Mouse (Mus musculus): ENCODE results near the gene Mvb12a. TPM values are rescaled to one million over a fixed set of nuclear protein-coding genes. Genes with fewer than 3 reads are reported as not detected.

Mvb12a gene
- polyA plus RNA-seq, 1 experiment, result 182 TPM

DNA sequence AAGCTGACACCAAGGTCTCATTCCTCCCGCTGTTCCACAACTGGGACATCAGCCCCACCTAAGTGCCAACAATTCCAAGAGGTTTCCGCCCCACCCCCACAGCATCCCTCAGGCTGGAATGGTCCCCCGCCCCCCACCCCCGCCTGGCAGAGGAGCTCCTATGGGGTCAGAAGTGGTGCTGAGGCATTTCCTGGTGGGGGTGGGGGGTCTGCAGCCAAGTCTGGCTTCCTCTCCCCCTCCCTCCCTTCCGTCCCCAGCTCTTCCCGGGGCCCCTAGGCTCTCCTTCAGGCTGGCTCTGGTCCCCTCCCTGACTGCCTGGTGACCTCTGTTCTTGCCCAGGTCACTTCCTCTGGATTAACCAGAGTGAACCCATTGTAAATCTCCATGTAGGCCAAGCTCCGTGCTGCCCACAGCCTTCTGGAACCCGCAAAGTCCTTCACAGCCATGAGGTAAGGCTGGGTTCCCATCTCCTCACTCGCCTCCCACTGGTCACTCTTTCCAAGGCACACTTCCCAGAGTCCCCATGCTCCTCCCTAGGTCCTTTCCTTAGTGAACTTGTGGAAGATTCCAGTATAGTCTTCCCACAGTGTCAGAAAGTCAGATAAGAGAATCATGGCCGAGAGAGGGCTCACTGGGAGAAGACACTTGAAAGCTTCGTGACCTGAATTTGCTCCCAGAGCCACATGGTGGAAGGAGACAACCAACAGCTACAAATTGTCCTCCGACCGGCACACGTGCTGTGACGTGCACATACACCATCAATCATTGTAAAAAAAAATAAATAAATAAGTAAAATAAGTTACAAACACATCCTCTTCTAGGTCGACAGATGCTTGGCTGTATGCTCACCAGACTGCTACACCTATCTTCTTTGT lies 43.7 kb upstream of the Mvb12a start:
- H3K4me3 ChIP-seq (ENCODE audit: control insufficient read depth, insufficient read depth, low read length), result no peak overlapping the region
- DNase-seq, result no peak
- H3K4me1 ChIP-seq (replicated peaks; ENCODE audit: control insufficient read depth, insufficient read depth, low read length), result no peaks in the 10 kb centered on the region
- WGBS, result 76% methylated on average over 16 of the region's 16 CpGs
- TF ChIP-seq CTCF (IDR thresholded peaks at IDR 0.05; ENCODE audit: borderline replicate concordance, control insufficient read depth, extremely low read depth, insufficient read depth, low read length, poor library complexity), result no peak
- no peaks in the 10 kb centered on the region for H3K36me3 ChIP-seq (ENCODE audit: control insufficient read depth, insufficient read depth, low read length)
- H3K27ac ChIP-seq (ENCODE audit: control insufficient read depth, insufficient read depth, low read length), result no peak overlapping the region
- H3K27me3 ChIP-seq (ENCODE audit: control insufficient read depth, insufficient read depth, low read length), result no peaks in the 10 kb centered on the region

DNA sequence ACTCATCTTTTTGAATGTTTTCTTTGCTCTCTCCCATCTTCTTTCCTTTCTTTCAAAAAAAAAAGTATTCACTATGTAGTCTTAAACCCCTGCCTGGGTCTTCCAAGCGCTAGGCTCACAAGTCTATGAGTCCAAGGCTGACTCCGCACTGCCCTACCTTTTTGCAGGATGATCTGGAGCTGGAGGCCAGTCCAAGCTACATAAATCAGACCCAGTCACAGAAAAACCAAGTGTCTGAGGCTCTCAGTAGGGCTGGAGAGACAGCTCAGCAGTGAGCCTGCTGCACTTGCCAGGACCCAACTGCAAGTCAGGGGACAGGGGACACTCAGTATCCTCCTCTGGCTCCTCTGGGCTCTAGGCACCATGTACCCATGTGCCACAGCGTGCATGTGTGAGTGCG lies 38.4 kb upstream of the Mvb12a start:
- 94% methylated on average over 4 of the region's 4 CpGs for WGBS
- no peak for DNase-seq
- H3K4me1 ChIP-seq (replicated peaks; ENCODE audit: control insufficient read depth, insufficient read depth, low read length), result peaks cover 8% of the 10 kb centered on the region
- H3K27ac ChIP-seq (ENCODE audit: control insufficient read depth, insufficient read depth, low read length), result no peak overlapping the region
- no peaks in the 10 kb centered on the region for H3K27me3 ChIP-seq (ENCODE audit: control insufficient read depth, insufficient read depth, low read length)
- TF ChIP-seq CTCF (IDR thresholded peaks at IDR 0.05; ENCODE audit: borderline replicate concordance, control insufficient read depth, extremely low read depth, insufficient read depth, low read length, poor library complexity), result no peak
- TF ChIP-seq POLR2A (IDR thresholded peaks at IDR 0.05; ENCODE audit: control insufficient read depth, extremely low read depth, insufficient read depth, low read length, poor library complexity), result no peak
- no peak overlapping the region for H3K4me3 ChIP-seq (ENCODE audit: control insufficient read depth, insufficient read depth, low read length)
- no peaks in the 10 kb centered on the region for H3K36me3 ChIP-seq (ENCODE audit: control insufficient read depth, insufficient read depth, low read length)

DNA sequence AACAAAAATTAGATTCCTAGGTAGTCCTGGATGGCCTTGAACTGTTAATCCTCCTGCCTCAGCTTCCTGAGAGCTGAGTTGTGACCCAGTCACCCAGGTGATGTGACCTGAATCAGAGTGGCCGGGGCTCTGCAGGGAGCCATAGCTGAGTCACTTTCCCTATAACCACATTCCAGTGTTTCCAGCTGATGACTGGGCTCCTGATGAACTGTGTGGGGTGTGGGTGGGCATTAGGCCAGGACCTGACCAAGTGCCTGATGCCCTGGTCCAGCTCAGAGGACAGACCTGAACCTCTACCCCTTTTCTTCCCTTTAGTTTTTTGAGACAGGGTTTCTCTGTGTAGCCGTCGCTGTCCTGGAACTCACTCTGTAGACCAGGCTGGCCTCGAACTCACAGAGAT lies 37.4 kb upstream of the Mvb12a start:
- no peak for TF ChIP-seq CTCF (IDR thresholded peaks at IDR 0.05; ENCODE audit: borderline replicate concordance, control insufficient read depth, extremely low read depth, insufficient read depth, low read length, poor library complexity)
- no peak for TF ChIP-seq POLR2A (IDR thresholded peaks at IDR 0.05; ENCODE audit: control insufficient read depth, extremely low read depth, insufficient read depth, low read length, poor library complexity)
- no peaks in the 10 kb centered on the region for H3K36me3 ChIP-seq (ENCODE audit: control insufficient read depth, insufficient read depth, low read length)
- no peaks in the 10 kb centered on the region for H3K27me3 ChIP-seq (ENCODE audit: control insufficient read depth, insufficient read depth, low read length)
- H3K4me3 ChIP-seq (ENCODE audit: control insufficient read depth, insufficient read depth, low read length), result no peak overlapping the region
- H3K4me1 ChIP-seq (replicated peaks; ENCODE audit: control insufficient read depth, insufficient read depth, low read length), result peaks cover 8% of the 10 kb centered on the region
- no peak for DNase-seq
- WGBS, result 92% methylated on average over 4 of the region's 4 CpGs
- no peak overlapping the region for H3K27ac ChIP-seq (ENCODE audit: control insufficient read depth, insufficient read depth, low read length)

DNA sequence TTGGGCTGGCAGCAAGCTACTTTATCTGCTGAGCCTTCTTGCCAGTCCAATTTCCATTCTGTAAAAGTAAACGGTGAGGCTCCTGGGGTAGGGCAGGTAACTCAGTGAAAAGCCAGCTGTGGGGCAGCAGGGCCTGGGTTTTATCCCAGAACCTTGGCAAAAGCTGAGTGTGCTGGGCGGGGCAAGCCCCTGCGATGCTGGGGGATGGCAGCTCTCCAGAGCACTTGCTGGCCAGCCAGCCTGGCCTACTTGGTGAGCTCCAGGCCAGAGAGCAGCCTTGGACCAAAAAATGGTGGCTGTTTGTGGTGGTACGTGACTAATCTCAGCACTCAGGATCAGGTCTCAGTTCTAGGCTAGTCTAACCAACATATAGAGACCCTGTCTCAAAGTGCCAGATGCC lies 36.7 kb upstream of the Mvb12a start:
- Histone ChIP-seq H3K27ac (ENCODE audit: control insufficient read depth, insufficient read depth, low read length) (no peak overlapping the region), H3K36me3 (ENCODE audit: control insufficient read depth, insufficient read depth, low read length) (no peaks in the 10 kb centered on the region), H3K4me1 (replicated peaks; ENCODE audit: control insufficient read depth, insufficient read depth, low read length) (peaks cover 8% of the 10 kb centered on the region), H3K27me3 (ENCODE audit: control insufficient read depth, insufficient read depth, low read length) (no peaks in the 10 kb centered on the region; the same call in 1 of the 2 replicates), H3K4me3 (ENCODE audit: control insufficient read depth, insufficient read depth, low read length) (no peak overlapping the region)
- no peak for TF ChIP-seq POLR2A (IDR thresholded peaks at IDR 0.05; ENCODE audit: control insufficient read depth, extremely low read depth, insufficient read depth, low read length, poor library complexity)
- TF ChIP-seq CTCF (IDR thresholded peaks at IDR 0.05; ENCODE audit: borderline replicate concordance, control insufficient read depth, extremely low read depth, insufficient read depth, low read length, poor library complexity), result no peak
- no peak for DNase-seq
- 96% methylated on average over 4 of the region's 4 CpGs for WGBS

DNA sequence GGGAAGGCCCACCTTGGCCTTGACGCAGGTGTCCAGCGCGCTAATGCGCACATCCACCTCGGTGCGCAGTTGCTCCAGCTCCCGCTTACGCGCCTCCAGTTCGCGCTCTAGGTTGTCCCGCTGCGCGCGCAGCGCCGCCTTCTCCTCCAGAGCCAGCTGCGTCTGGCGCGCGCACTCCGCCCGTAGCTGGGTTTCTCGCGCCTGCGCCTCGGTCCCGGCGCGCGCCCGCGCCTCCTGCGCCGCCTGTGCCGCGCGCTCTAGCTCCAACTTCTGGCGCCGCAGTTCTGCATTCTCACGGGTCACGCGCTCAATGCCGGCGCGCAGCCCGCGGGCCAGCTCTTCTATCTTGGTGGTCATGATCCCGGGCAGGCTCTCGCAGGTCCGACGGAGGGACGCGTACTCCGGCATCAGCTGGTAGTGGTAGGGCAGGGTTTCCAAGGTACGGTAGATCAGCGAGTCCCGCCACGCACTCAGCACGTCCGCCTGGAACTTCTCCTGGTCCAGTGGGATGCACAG lies 35.1 kb upstream of the Mvb12a start:
- peak; percentile 37 for DNase-seq
- Histone ChIP-seq H3K4me1 (replicated peaks; ENCODE audit: control insufficient read depth, insufficient read depth, low read length) (peaks cover 8% of the 10 kb centered on the region), H3K27ac (ENCODE audit: control insufficient read depth, insufficient read depth, low read length) (no peak overlapping the region), H3K27me3 (ENCODE audit: control insufficient read depth, insufficient read depth, low read length) (peaks cover 3% of the 10 kb centered on the region; the same call in 1 of the 2 replicates), H3K36me3 (ENCODE audit: control insufficient read depth, insufficient read depth, low read length) (no peaks in the 10 kb centered on the region), H3K4me3 (ENCODE audit: control insufficient read depth, insufficient read depth, low read length) (peak overlapping the region; percentile 7; the same call in 1 of the 2 replicates)
- WGBS, result 1% methylated on average over 61 of the region's 61 CpGs
- TF ChIP-seq CTCF (IDR thresholded peaks at IDR 0.05; ENCODE audit: borderline replicate concordance, control insufficient read depth, extremely low read depth, insufficient read depth, low read length, poor library complexity), result no peak
- TF ChIP-seq POLR2A (IDR thresholded peaks at IDR 0.05; ENCODE audit: control insufficient read depth, extremely low read depth, insufficient read depth, low read length, poor library complexity), result no peak

DNA sequence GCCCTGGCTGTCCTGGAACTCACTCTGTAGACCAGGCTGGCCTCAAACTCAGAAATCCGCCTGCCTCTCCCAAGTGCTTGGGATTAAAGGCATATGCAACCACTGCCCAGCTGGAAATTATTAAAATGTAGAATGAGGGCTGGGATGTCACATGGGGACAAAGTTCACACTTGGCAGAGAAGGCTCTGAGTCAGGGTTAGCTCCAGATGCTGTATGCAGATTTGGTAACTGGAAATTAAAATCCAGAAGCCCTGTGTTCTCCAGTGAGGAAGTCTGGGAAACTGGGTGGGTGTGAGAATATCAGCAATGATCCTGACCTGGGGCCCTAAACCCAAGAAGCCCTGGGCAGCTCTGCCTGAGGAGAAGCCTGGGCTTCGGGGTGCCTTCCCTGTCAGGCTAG lies 33.4 kb upstream of the Mvb12a start:
- TF ChIP-seq CTCF (IDR thresholded peaks at IDR 0.05; ENCODE audit: borderline replicate concordance, control insufficient read depth, extremely low read depth, insufficient read depth, low read length, poor library complexity) (no peak), POLR2A (IDR thresholded peaks at IDR 0.05; ENCODE audit: control insufficient read depth, extremely low read depth, insufficient read depth, low read length, poor library complexity) (no peak)
- DNase-seq, result no peak
- WGBS, result 84% methylated on average over 2 of the region's 2 CpGs
- peaks cover 3% of the 10 kb centered on the region; the same call in 1 of the 2 replicates for H3K27me3 ChIP-seq (ENCODE audit: control insufficient read depth, insufficient read depth, low read length)
- H3K4me1 ChIP-seq (replicated peaks; ENCODE audit: control insufficient read depth, insufficient read depth, low read length), result peaks cover 8% of the 10 kb centered on the region
- no peaks in the 10 kb centered on the region for H3K36me3 ChIP-seq (ENCODE audit: control insufficient read depth, insufficient read depth, low read length)
- H3K4me3 ChIP-seq (ENCODE audit: control insufficient read depth, insufficient read depth, low read length), result no peak overlapping the region
- no peak overlapping the region for H3K27ac ChIP-seq (ENCODE audit: control insufficient read depth, insufficient read depth, low read length)

Measured in thymus, adult 2 months (tissue).